Comparison of ENCODE assay signal across 17 mouse cellular contexts in the genomic region with DNA sequence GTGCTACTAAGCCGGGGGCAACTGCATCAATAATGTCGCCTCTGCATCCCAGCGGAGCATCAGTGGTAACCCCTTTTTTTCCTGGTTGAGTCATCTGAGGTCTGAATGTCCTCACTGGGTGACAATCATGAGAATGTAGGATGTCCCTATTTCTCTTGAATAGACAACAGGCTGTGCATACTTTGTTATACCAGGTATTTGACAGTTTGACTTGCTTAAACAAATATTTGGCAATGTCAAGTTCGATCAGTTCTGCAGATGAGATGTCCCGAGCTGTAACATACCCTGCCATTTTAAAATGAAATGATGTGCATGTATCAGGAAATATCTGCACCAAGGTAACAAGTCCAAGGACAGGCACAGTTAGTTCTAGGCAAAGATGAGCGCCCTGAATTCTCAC. TPM values are rescaled to one million over a fixed set of nuclear protein-coding genes. Genes with fewer than 3 reads are reported as not detected.
"Had no signal": no experiment of that assay in that cellular context is flagged by ENCODE, and none has a peak within 500 bp of the region (broad histone marks: within the 10 kb centered on the region; RNA-seq: fewer than 3 reads in every experiment).

No protein-coding gene starts in this region.

- H3K9me3 ChIP-seq: neural tube, embryonic 15.5 days; stomach, embryonic 15.5 days had no signal

- H3K36me3 ChIP-seq: neural tube, embryonic 15.5 days; stomach, embryonic 15.5 days had no signal

- DNase-seq: retina, postnatal 1 day; right cerebral cortex, adult 18-20 months; right cerebral cortex, postnatal 14 days; right cerebral cortex, postnatal 25 days; right cerebral cortex, postnatal 4 days; spleen, adult 18-20 months; thymus, adult 18-20 months; thymus, adult 2 months; thymus, postnatal 14 days; thymus, postnatal 25 days; thymus, postnatal 36 days; thymus, postnatal 4 days had no signal

- H3K27me3 ChIP-seq: neural tube, embryonic 15.5 days; stomach, embryonic 15.5 days had no signal

- H3K4me3 ChIP-seq: neural tube, embryonic 15.5 days; stomach, embryonic 15.5 days had no signal

- H3K9ac ChIP-seq: neural tube, embryonic 15.5 days; stomach, embryonic 15.5 days had no signal

- H3K4me2 ChIP-seq: neural tube, embryonic 15.5 days; stomach, embryonic 15.5 days had no signal

- H3K4me1 ChIP-seq: stomach, embryonic 15.5 days had no signal

- H3K27ac ChIP-seq: stomach, embryonic 15.5 days; stomach, postnatal 0 days had no signal

RNA-seq across cellular contexts. Expression of gene Slc6a12, which starts 58.3 kb away (rescaled TPM):
- polyA plus RNA-seq: neural tube, embryonic 14.5 days; stomach, embryonic 14.5 days had no signal
